Mouse (Mus musculus) heart, embryonic 11.5 days (tissue): ENCODE data around the gene Olfr639. TPM values are rescaled to one million over a fixed set of nuclear protein-coding genes. Genes with fewer than 3 reads are reported as not detected.
"Not testable (repeated sequence)": the region's sequence is repeated elsewhere in the genome, so short reads cannot be mapped to it uniquely, and the experiment has no call there.

ENCODE experiments used
- ATAC-seq: fragments of 200-750 bp; cut with Nextera tagmentation; replicated peaks from 2 replicates; pipeline ENCODE4 v1.8.0; 2017; ENCODE audit warnings: moderate library complexity; ENCODE audit not compliant: insufficient number of reproducible peaks, low FRiP score, low TSS enrichment
- H3K27ac ChIP-seq: fragments of 300-500 bp; sonication (generic); 2 replicates; pipeline ENCODE4 v1.5.1; 2014; ENCODE audit warnings: mild to moderate bottlenecking, low read depth, low read length
- H3K27me3 ChIP-seq: fragments of 300-500 bp; sonication (generic); 2 replicates; pipeline ENCODE4 v1.6.1; 2014; ENCODE audit warnings: mild to moderate bottlenecking, low read length, mixed read lengths; ENCODE audit not compliant: control insufficient read depth, insufficient read depth
- H3K36me3 ChIP-seq: fragments of 300-500 bp; sonication (generic); 2 replicates; pipeline ENCODE4 v1.6.1; 2014; ENCODE audit warnings: mild to moderate bottlenecking, low read length, moderate library complexity, mixed read lengths; ENCODE audit not compliant: control insufficient read depth, insufficient read depth
- H3K4me1 ChIP-seq: fragments of 300-500 bp; sonication (generic); 2 replicates; pipeline ENCODE4 v1.6.1; 2014; ENCODE audit warnings: low read length; ENCODE audit not compliant: control insufficient read depth, insufficient read depth
- H3K4me2 ChIP-seq: fragments of 300-500 bp; sonication (generic); 2 replicates; pipeline ENCODE4 v1.6.1; 2014; ENCODE audit warnings: mild to moderate bottlenecking, moderate library complexity
- H3K4me3 ChIP-seq: fragments of 300-500 bp; sonication (generic); 2 replicates; pipeline ENCODE4 v1.5.1; 2014; ENCODE audit warnings: low read depth, low read length
- H3K9ac ChIP-seq: fragments of 300-500 bp; sonication (generic); 2 replicates; pipeline ENCODE4 v1.6.1; 2014; ENCODE audit warnings: mild to moderate bottlenecking, low read depth, low read length, moderate library complexity
- H3K9me3 ChIP-seq: fragments of 300-500 bp; sonication (generic); replicated peaks from 2 replicates; pipeline ENCODE4 v1.6.1; 2016; ENCODE audit warnings: low read length; ENCODE audit not compliant: control insufficient read depth
- WGBS: fragments of 180-500 bp; shearing (Covaris S2); extraction: QIAGEN DNeasy Blood & Tissue Kit; methylation state at CpG from one replicate; pipeline ENCODE4 v1.1.7; 2014; ENCODE audit not compliant: insufficient replicate concordance; 5-methylcytosine and 5-hydroxymethylcytosine counted together
- polyA plus RNA-seq: library from polyadenylated mRNA; unstranded; fragments of >200 nt; fragmentation: Nextera tagmentation; extraction: Ambion mirVana; gene quantifications from 2 replicates; pipeline ENCODE4 v1.2.1, GENCODE M21; 2014

The Olfr639 gene
- polyA plus RNA-seq, 1 experiment from 2014 or later, result not detected

DNA sequence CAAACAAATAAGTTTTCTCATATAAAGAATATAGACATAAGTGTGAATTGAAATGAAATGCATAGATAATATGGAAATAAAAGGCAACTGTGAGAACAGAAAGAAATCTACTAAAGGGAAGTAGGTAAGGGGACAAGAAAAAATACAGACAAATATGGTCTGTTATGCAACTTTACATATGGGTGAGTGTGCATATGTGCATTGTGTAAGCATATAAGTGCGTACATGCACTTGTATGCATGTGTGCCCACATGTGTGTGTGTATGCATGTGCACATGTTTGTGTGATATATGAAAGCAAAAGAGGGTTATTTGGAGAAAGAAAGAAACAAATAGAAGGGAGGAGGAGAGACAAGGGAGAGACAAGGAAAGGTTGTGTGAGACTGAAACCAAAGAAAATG, 1.9 kb upstream of the Olfr639 start:
- H3K27me3 ChIP-seq, result no peaks in the 10 kb centered on the region
- H3K9me3 ChIP-seq, result no peaks in the 10 kb centered on the region
- H3K36me3 ChIP-seq, result no peaks in the 10 kb centered on the region
- no peaks in the 10 kb centered on the region for H3K4me1 ChIP-seq
- H3K27ac ChIP-seq, result no peak overlapping the region
- no peak overlapping the region for H3K4me3 ChIP-seq
- H3K4me2 ChIP-seq, result no peak overlapping the region
- WGBS, result 68% methylated on average over 1 of the region's 1 CpGs
- no peak for ATAC-seq
- no peak overlapping the region for H3K9ac ChIP-seq

DNA sequence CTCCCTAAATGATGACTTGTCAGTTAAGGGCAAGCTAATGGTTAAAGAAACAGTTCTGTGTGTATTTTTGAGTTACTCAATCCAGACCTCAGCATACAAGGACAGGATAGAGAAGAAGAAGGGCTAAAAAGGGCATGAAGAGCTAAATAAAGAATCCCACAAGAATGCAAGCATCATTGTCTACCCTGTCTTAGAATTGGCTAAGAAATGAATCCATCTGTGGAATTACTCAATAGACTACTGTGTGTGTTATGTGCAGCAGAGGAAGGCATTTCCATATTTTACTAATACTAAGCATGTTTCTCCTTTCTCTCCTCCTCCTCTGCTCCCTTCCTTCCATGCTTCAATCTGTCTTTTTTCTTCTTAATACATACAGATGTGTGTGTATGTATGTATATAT, 18.0 kb downstream of the Olfr639 start:
- Histone ChIP-seq H3K9me3 (no peaks in the 10 kb centered on the region), H3K27ac (no peak overlapping the region), H3K4me1 (no peaks in the 10 kb centered on the region), H3K4me3 (no peak overlapping the region), H3K4me2 (no peak overlapping the region), H3K9ac (no peak overlapping the region), H3K27me3 (no peaks in the 10 kb centered on the region), H3K36me3 (no peaks in the 10 kb centered on the region)
- no peak for ATAC-seq

DNA sequence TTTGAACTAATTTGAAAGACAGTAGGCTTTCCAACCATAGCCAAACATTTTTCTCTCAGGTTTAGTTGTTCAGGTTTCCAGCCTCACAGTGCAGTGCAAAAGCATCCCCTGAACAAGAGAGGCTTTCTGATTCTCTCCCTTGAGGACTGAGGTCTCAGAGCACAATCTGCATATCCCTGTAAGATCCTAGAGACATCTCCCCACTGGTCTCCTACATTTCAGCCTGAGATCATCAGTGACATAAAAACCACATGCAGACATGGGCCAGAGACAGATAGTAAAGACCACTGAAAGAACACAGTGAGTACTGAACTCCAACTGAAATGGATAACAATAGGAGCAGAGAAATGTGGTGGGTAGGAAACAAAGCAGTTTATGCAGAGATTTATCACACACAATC, 18.7 kb downstream of the Olfr639 start, which contains the start of gene Olfr638:
Gene Olfr638 (plus strand): TSS at position 301 of the 400 bp plus-strand sequence.
- no peak within 1 kb of the TSS for H3K27ac ChIP-seq
- no peak within 1 kb of the TSS for H3K4me2 ChIP-seq
- H3K9ac ChIP-seq, result no peak within 1 kb of the TSS
- H3K4me3 ChIP-seq, result no peak within 1 kb of the TSS
- no peaks in the 10 kb centered on the region for H3K36me3 ChIP-seq
- no peaks in the 10 kb centered on the region for H3K27me3 ChIP-seq
- no peaks in the 10 kb centered on the region for H3K9me3 ChIP-seq
- no peaks in the 10 kb centered on the region for H3K4me1 ChIP-seq
- ATAC-seq, result no peak

DNA sequence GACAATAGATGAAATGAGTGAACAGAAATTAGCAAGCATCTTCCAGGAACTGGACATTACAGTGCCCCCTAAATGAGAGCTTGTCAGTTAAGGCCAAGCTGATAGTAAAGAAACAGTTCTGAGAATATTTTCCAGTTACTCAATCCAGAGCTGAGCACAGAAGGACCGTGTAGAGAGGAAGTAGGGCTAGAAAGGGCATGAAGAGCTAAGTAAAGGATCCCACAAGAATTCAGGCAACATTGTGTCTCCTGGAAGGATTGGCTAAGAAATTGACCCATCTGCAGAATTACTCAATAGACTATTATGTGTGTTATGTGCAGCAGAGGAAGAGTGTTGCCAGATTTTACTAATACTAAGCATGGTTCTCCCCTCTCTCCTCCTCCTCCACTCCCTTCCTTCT, 45.3 kb downstream of the Olfr639 start:
- WGBS, result 74% methylated on average over 1 of the region's 1 CpGs
- Histone ChIP-seq H3K4me3 (no peak overlapping the region), H3K27ac (no peak overlapping the region)

DNA sequence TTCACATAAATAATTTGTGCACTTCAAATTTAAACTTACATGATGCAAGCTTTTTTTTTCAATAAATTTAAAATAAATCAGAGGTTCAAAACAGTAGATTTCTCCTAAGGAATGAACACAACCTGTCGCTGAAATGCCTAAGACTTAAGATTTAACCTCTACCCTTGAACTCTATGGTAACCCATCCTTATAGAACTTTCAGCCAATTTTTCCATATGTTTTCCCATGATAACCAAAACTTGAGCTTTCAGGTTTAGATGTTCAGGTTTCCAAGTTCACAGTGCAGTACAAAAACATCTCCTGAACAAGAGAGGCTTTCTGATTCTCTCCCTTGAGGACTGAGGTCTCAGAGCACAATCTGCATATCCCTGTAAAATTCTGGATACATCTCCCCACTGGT, 46.3 kb downstream of the Olfr639 start, which contains the start of gene Olfr635:
Gene Olfr635 (plus strand): TSS at position 301 of the 400 bp plus-strand sequence.
- no peaks in the 10 kb centered on the region for H3K9me3 ChIP-seq
- ATAC-seq, result no peak
- no peak within 1 kb of the TSS for H3K4me3 ChIP-seq
- H3K27me3 ChIP-seq, result no peaks in the 10 kb centered on the region
- no peak within 1 kb of the TSS for H3K27ac ChIP-seq
- no peaks in the 10 kb centered on the region for H3K4me1 ChIP-seq
- no peak within 1 kb of the TSS for H3K4me2 ChIP-seq
- no peak within 1 kb of the TSS for H3K9ac ChIP-seq
- WGBS, result 71% methylated on average over 1 of the region's 1 CpGs
- H3K36me3 ChIP-seq, result no peaks in the 10 kb centered on the region

More for the DNA sequence above, 45.3 kb downstream of the Olfr639 start:
- H3K9me3 ChIP-seq, result no peaks in the 10 kb centered on the region
- no peaks in the 10 kb centered on the region for H3K4me1 ChIP-seq
- H3K36me3 ChIP-seq, result no peaks in the 10 kb centered on the region
- H3K9ac ChIP-seq, result no peak overlapping the region
- H3K4me2 ChIP-seq, result no peak overlapping the region
- ATAC-seq, result no peak
- no peaks in the 10 kb centered on the region for H3K27me3 ChIP-seq

DNA sequence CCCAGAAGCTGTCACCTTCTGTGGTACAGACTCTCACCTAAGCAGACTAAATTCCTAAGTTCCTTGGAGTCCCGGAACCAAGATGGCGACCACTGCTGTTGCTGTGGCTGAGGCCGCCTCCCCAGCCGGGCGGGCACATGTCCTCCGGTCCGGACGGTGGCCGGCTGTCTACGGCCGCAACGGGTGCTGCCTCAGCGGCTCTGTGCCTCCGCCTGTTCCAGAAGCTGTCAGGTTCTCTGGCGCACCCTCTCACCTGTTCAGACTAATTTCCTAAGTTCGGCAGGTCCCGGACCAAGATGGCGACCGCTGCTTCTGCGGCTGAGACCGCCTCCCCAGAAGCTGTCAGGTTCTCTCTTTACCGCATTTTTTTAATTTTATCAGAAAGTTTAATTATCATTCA, 50.2 kb downstream of the Olfr639 start:
- H3K36me3 ChIP-seq, H3K4me2 ChIP-seq, H3K27me3 ChIP-seq, H3K9ac ChIP-seq, ATAC-seq, H3K4me3 ChIP-seq, H3K4me1 ChIP-seq, H3K27ac ChIP-seq, H3K9me3 ChIP-seq: not testable (repeated sequence)
- WGBS, result 94% methylated on average over 22 of the region's 22 CpGs

Other genes with a start within 250 kb of the Olfr639 start
- not detected in 2 replicates for gene Olfr69, start 245.7 kb downstream of the Olfr639 start, polyA plus RNA-seq
- gene Olfr68, start 237.6 kb downstream of the Olfr639 start, polyA plus RNA-seq, result not detected in 2 replicates
- gene Olfr67, start 225.5 kb downstream of the Olfr639 start, polyA plus RNA-seq, result 0.08 TPM in 1 of 2 replicates, not detected in the other
- gene Hbb-bt, start 203.3 kb downstream of the Olfr639 start, polyA plus RNA-seq, result 2,483 and 3,067 TPM in 2 replicates
- gene Hbb-bs, start 189.2 kb downstream of the Olfr639 start, polyA plus RNA-seq, result 849 and 1,123 TPM in 2 replicates
- 0.31 TPM in 1 of 2 replicates, not detected in the other for gene Hbb-bh2, start 176.8 kb downstream of the Olfr639 start, polyA plus RNA-seq
- gene Hbb-bh1, start 174.1 kb downstream of the Olfr639 start, polyA plus RNA-seq, result 7,786 and 8,740 TPM in 2 replicates
- 35,401 and 41,924 TPM in 2 replicates for gene Hbb-y, start 164.1 kb downstream of the Olfr639 start, polyA plus RNA-seq
- gene Olfr66, start 131.1 kb downstream of the Olfr639 start, polyA plus RNA-seq, result not detected in 2 replicates
- gene Olfr64, start 122.8 kb downstream of the Olfr639 start, polyA plus RNA-seq, result not detected in 2 replicates
- not detected in 2 replicates for gene Olfr65, start 113.8 kb downstream of the Olfr639 start, polyA plus RNA-seq
- not detected in 2 replicates for gene Olfr631, start 88.5 kb downstream of the Olfr639 start, polyA plus RNA-seq
- gene Olfr632, start 83.0 kb downstream of the Olfr639 start, polyA plus RNA-seq, result 0.07 and 0.11 TPM in 2 replicates
- not detected in 2 replicates for gene Olfr633, start 72.9 kb downstream of the Olfr639 start, polyA plus RNA-seq
- gene Olfr635, start 46.2 kb downstream of the Olfr639 start, polyA plus RNA-seq, result not detected in 2 replicates
- not detected in 2 replicates for gene Olfr638, start 18.6 kb downstream of the Olfr639 start, polyA plus RNA-seq
- not detected in 2 replicates for gene Olfr640, start 8.3 kb upstream of the Olfr639 start, polyA plus RNA-seq
- gene Olfr641, start 18.1 kb upstream of the Olfr639 start, polyA plus RNA-seq, result not detected in 2 replicates
- gene Olfr642, start 35.4 kb upstream of the Olfr639 start, polyA plus RNA-seq, result not detected in 2 replicates
- not detected in 2 replicates for gene 4930516K23Rik, start 44.1 kb upstream of the Olfr639 start, polyA plus RNA-seq
- gene Olfr644, start 54.6 kb upstream of the Olfr639 start, polyA plus RNA-seq, result not detected in 2 replicates
- not detected in 2 replicates for gene Olfr645, start 68.2 kb upstream of the Olfr639 start, polyA plus RNA-seq
- gene Olfr646, start 87.6 kb upstream of the Olfr639 start, polyA plus RNA-seq, result not detected in 2 replicates
- gene Ubqln5, start 112.5 kb upstream of the Olfr639 start, polyA plus RNA-seq, result not detected in 2 replicates
- gene Olfr643, start 120.1 kb upstream of the Olfr639 start, polyA plus RNA-seq, result not detected in 2 replicates
- gene Ubqln3, start 126.0 kb upstream of the Olfr639 start, polyA plus RNA-seq, result not detected in 2 replicates
- not detected in 2 replicates for gene Ubqlnl, start 133.3 kb upstream of the Olfr639 start, polyA plus RNA-seq
- gene Olfm5, start 147.5 kb upstream of the Olfr639 start, polyA plus RNA-seq, result not detected in 2 replicates
- gene Olfr648, start 166.1 kb upstream of the Olfr639 start, polyA plus RNA-seq, result 0.24 and 0.30 TPM in 2 replicates
- gene Olfr649, start 178.7 kb upstream of the Olfr639 start, polyA plus RNA-seq, result not detected in 2 replicates
- 9.8 and 9.9 TPM in 2 replicates for gene Trim6, start 201.5 kb upstream of the Olfr639 start, polyA plus RNA-seq
- gene Trim34a, start 227.2 kb upstream of the Olfr639 start, polyA plus RNA-seq, result 2.2 and 2.9 TPM in 2 replicates